Mouse (Mus musculus): ENCODE measurements at regions not wholly inside any gene's neighbourhood (a gene's known extent, or its start where the extent isn't known, plus 50 kb on each side); places are given as distances from the start of the nearest gene placed in this dataset.

DNA sequence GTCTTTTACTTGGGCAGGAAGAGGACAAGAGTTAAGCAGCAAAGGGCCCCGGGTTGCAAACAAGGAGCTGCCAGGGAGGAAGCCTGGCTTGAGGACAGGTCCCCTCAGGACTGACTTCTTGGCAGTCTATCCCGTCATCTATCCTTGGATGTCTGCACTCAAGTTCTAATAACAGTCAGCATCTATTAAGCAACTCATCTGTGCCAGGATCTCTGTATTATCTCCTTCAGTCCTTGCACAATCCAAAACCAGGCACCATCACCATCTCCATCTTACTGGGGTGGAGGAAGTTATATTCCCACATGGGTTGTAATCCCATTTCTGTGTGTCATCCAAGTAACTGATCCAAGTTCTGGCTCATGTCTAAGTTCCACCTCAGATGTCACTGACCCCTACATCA is 87.1 kb upstream of the Lifr start:
- DNase-seq (ENCODE audit: low spot score in 2 of 2): no peak

DNA sequence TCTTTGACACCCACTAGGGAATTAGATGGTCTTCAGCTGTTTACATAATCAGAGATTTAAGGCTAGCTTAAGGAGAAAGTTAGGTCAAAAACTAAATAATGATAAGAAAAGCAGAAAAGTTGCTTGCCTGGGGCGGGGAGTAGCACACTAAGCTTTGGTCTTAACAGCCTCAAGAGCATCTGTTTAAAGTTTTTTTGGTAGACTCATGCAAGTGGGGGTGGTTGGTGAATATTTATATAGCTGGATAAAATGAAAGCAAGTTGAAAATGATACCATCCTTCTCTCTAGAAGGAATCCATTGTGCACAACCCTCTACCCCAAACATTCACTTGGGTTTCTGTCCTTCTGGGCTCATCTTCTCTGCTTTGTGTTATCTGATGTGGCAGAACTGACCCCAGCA is 85.3 kb upstream of the Lifr start:
- DNase-seq (ENCODE audit: low spot score in 2 of 2): no peak

- no peak for DNase-seq (ENCODE audit: low spot score in 2 of 2)
Measured at GRCm38 (mm10) chr15:7006271-7006670, 84.1 kb upstream of the Lifr start.

GRCm38 (mm10) chr15:7008725-7009380 is 81.6 kb upstream of the Lifr start:
- DNase-seq (ENCODE audit: low spot score in 2 of 2): no peak

DNA sequence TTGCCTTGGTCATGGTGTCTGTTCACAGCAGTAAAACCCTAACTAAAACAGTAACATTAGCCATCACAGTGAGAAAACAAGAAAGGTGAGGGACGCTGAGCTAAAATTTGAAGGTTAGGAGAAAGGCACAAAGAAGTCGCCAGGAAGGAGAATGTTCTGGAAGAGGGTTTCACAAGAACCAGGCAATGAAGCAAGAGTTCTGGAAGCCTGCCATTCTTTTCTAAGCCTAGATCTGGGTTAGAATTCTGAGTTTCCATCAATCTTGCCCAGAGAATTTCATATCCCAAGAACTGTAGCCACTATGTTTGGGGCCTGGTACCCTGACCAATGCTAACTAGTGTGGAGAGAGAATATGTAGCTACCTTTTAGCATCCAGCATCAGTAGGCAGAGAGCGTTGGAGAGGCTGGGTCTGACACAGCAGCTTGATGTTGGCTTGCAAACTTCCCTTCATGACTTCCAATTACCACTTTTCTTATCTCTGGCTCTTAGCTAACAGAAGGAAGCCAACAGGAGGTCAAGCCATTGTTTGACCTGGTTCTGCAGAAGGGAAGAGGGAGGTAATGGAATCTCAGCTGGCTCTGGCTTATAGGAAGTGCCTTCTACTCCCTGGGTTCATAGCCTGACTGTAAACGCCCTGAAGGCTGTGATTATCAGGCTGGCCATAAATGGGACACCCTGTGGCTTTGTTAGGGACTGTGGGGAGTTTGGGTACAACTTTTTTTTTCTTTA is 79.3 kb upstream of the Lifr start:
- no peak for DNase-seq (ENCODE audit: low spot score in 2 of 2)

- no peak for DNase-seq (ENCODE audit: low spot score in 2 of 2)
Measured at GRCm38 (mm10) chr15:7011696-7012070, 78.7 kb upstream of the Lifr start.

DNA sequence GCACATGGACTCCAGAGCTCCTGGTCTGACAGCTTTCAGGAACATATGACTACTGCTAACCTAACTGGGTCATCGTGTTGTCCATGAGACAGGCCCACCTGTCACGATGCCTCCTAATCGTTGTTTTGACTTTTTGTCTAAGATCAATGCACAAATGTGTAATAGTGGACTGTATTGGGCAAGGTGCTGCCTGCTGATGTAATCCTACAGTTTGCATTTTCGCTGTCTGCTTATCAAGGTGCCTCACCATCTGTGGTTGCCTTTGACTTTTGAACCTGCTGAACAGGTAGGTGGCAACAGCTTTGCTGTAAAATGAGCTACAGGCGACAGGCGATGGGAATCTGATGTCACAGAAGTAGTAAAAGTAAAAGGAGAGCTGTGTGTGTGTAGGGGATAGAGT is 78.0 kb upstream of the Lifr start:
- no peak for DNase-seq (ENCODE audit: low spot score in 2 of 2)

DNA sequence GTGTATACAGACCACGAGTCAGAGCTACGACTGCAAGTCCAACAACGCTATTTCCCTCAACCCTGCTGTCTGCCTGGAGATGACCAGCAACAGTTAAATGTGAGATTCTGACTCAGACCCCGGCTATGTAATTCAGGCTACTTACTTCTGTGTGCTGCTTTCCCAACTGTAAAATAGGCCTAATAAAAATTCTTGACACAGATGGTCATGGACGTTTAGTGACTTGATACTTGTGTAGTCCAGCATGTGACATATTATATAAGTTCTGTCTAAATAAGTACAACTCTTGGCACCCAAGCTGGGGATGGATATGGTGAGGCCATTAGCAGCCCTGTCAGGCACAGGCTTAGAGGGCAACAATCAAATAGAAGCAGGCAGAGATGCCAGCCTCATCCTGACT is 77.4 kb upstream of the Lifr start:
- no peak for DNase-seq (ENCODE audit: low spot score in 2 of 2)

GRCm38 (mm10) chr15:7014984-7015383 is 75.4 kb upstream of the Lifr start:
- no peak for DNase-seq (ENCODE audit: low spot score in 2 of 2)

DNA sequence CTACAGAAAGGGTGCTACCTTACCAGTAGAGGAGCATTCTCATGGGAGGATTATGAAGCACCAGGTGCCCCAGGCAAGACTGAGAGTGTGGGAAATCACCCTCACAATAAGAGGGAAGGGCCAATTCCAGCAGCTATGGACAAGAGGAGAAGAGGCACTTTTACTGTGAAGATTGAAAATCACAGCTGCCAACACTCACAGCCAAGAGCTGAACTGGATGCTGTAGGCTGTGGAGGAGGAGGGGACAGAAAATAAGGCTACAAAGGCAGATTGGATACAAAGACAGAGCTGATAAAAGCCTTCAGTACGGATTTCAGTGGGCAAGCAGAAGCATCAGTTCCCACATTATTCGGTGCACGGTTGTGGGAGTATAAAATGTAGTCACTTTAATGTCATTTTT is 74.4 kb upstream of the Lifr start:
- no peak for DNase-seq (ENCODE audit: low spot score in 2 of 2)

- DNase-seq (ENCODE audit: low spot score in 2 of 2): no peak
Measured at GRCm38 (mm10) chr15:7017281-7017845, 73.1 kb upstream of the Lifr start.

- no peak for DNase-seq (ENCODE audit: low spot score in 2 of 2)
Measured at GRCm38 (mm10) chr15:7022660-7023059, 67.8 kb upstream of the Lifr start.

DNA sequence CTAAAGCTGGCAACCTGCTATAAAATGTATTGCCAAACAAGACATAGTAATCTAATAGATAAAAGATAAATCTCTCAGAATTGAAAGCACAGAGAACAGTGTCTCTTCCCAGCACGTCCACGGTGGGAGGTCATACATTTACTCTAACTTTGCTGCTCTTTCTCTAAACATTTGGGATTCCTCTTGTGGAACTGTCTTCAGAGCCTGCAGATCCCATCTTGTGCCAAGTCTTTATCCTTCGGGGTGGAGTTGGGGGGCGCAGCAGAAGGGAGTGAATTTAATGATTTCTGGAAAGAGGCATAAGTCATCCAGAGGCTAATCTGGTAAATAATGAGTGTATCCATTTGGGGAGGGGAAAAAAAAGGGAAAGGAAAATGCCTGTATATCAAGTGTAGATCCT is 65.2 kb upstream of the Lifr start:
- DNase-seq (ENCODE audit: low spot score in 2 of 2): no peak

DNA sequence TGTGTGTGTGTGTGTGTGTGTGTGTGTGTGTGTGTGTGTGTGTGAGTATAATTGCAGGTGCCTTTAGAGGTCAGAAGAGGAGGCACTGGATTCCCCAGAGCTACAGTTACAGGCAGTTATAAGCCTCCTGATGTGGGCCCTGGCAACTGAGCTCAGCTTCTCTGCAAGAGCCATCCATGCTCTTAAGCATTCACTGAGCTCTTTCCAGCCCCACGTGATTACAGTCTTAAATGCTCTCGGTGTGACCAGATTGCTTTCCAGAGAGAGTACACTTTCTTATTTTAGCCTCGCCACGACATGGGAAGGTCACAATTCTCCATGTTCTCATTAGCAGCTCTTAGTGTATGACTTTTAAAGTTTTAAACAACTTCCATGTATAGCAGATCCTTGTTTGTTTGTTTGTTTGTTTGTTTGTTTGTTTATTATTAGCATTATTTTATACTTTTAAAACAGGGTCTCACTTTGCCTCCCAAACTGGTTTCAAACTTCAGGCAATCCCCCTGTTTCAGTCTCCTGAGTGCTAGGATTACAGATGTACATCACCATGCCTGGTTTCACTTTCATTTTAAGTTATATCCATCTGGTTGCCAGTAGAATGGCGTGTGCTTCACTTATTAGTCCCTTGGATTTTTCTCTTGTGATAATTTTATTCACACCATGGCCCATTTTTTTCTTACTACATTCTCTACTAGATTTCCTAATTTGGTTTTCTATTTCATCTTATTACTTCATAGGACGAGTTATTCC is 58.9 kb upstream of the Lifr start:
- DNase-seq (ENCODE audit: low spot score in 2 of 2): no peak

DNA sequence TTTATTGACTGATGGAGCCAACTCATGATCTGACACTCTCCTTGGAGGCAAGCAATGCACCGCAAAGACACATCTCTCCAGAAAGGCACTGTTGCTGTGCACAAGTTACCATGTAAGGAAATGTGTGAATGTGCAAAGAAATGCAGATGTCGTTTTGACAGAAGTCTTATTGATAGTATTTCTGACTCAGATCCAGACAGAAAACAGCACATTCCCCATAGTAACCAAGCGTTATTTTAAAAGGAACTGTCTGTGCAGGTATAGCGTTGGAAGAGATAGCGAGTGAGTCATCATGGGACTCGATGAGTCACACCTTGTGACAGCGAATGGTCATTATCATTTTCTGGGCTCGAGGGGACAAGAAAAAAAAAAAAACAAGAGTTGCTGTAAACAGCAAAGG is 52.9 kb upstream of the Lifr start:
- DNase-seq (ENCODE audit: low spot score in 2 of 2): peak in 1 of 2 experiments; percentile 16

DNA sequence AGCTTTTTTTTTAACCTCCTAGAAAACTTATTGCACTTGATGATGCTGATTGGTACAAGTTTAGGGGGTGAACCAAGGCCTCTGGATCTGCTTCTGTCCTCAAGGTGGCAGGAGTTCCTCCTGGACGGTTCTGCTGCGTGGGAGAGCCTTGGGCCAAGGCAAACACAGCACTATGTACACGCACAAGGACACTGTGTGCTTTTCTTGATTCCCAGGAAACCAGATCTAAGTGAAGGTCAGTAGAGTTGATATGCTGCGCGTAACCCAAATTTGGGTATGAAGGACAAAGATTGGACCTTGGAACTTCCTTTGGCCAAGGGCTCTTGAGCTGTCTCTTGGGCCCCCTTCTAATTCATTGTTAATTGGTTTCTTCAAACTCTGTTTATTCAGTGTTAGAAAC is 51.3 kb upstream of the Lifr start:
- no peak for DNase-seq (ENCODE audit: low spot score in 2 of 2)

DNA sequence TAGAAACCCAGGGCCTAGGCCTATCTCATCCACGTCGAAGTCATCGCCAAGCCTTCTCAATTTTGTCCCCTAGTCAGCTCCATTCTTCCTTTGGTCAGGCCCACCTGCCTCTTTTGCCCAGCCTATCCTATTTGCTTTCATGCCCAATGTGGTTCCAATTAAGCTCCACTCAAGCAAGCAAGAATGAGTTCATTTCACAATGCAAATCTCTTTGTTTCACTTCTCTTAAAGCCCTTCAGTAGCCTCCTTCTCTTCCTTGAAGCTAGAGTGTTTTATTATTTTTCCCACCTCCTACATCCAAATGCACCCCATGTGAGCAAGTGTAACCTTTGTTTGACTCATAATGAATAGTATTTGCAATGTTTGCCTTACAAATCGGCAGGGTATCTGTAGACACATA is 50.6 kb upstream of the Lifr start:
- DNase-seq (ENCODE audit: low spot score in 2 of 2): no peak

Measured in layer of hippocampus, adult 18-20 months (tissue).